Mouse (Mus musculus) erythroblast, embryonic 14.5 days (primary cell): ENCODE measurements around the gene Olfr556.

Experiments used
- GATA1 ChIP-seq: IDR thresholded peaks from 2 replicates; pipeline ENCODE4 v1.6.1; 2012; ENCODE audit warnings: low read length, inconsistent platforms, mixed read lengths
- TAL1 ChIP-seq: IDR thresholded peaks from 3 replicates; pipeline ENCODE4 v1.6.1; 2012; ENCODE audit warnings: low read length, inconsistent platforms, mixed read lengths

GRCm38 (mm10) chr7:102698461-102698860 is 33.8 kb downstream of the Olfr556 start:
- TF ChIP-seq GATA1 (no peak), TAL1 (no peak)
